Mouse (Mus musculus): ENCODE measurements around the gene Ptprm.

Ptprm gene

GRCm38 (mm10) chr17:67281640-67282170 is 72.6 kb downstream of the Ptprm start:
- DNase-seq (ENCODE audit: low read depth), result no peak

GRCm38 (mm10) chr17:67277124-67277910 is 76.9 kb downstream of the Ptprm start:
- no peak for DNase-seq (ENCODE audit: low read depth)

GRCm38 (mm10) chr17:67274531-67275094 is 79.6 kb downstream of the Ptprm start:
- peak; percentile 1 for DNase-seq (ENCODE audit: low read depth)

- no peak for DNase-seq (ENCODE audit: low read depth)
Observed at GRCm38 (mm10) chr17:67272928-67273327, 81.3 kb downstream of the Ptprm start.

- no peak for DNase-seq (ENCODE audit: low read depth)
Observed at GRCm38 (mm10) chr17:67268475-67269080, 85.7 kb downstream of the Ptprm start.

GRCm38 (mm10) chr17:67266270-67266669 is 88.0 kb downstream of the Ptprm start:
- DNase-seq (ENCODE audit: low read depth), result no peak

GRCm38 (mm10) chr17:67265520-67265919 is 88.7 kb downstream of the Ptprm start:
- DNase-seq (ENCODE audit: low read depth), result no peak

GRCm38 (mm10) chr17:67264716-67265115 is 89.5 kb downstream of the Ptprm start:
- no peak for DNase-seq (ENCODE audit: low read depth)

- no peak for DNase-seq (ENCODE audit: low read depth)
Observed at GRCm38 (mm10) chr17:67263024-67263423, 91.2 kb downstream of the Ptprm start.

- DNase-seq (ENCODE audit: low read depth), result no peak
Observed at GRCm38 (mm10) chr17:67260016-67260415, 94.2 kb downstream of the Ptprm start.

- no peak for DNase-seq (ENCODE audit: low read depth)
Observed at GRCm38 (mm10) chr17:67257780-67258179, 96.5 kb downstream of the Ptprm start.

GRCm38 (mm10) chr17:67256171-67256570 is 98.1 kb downstream of the Ptprm start:
- DNase-seq (ENCODE audit: low read depth), result no peak

- DNase-seq (ENCODE audit: low read depth), result no peak
Observed at GRCm38 (mm10) chr17:67253445-67253844, 100.8 kb downstream of the Ptprm start.

- no peak for DNase-seq (ENCODE audit: low read depth)
Observed at GRCm38 (mm10) chr17:67252992-67253391, 101.3 kb downstream of the Ptprm start.

- DNase-seq (ENCODE audit: low read depth), result no peak
Observed at GRCm38 (mm10) chr17:67245273-67245875, 108.9 kb downstream of the Ptprm start.

- no peak for DNase-seq (ENCODE audit: low read depth)
Observed at GRCm38 (mm10) chr17:67242774-67243495, 111.3 kb downstream of the Ptprm start.

- DNase-seq (ENCODE audit: low read depth), result no peak
Observed at GRCm38 (mm10) chr17:67241951-67242773, 112.1 kb downstream of the Ptprm start.

- DNase-seq (ENCODE audit: low read depth), result no peak
Observed at GRCm38 (mm10) chr17:67238866-67239265, 115.4 kb downstream of the Ptprm start.

- no peak for DNase-seq (ENCODE audit: low read depth)
Observed at GRCm38 (mm10) chr17:67237407-67237806, 116.8 kb downstream of the Ptprm start.

GRCm38 (mm10) chr17:67233063-67233462 is 121.2 kb downstream of the Ptprm start:
- DNase-seq (ENCODE audit: low read depth), result no peak

- DNase-seq (ENCODE audit: low read depth), result no peak
Observed at GRCm38 (mm10) chr17:67226991-67227390, 127.3 kb downstream of the Ptprm start.
